Mouse (Mus musculus) embryonic facial prominence, embryonic 14.5 days (tissue): ENCODE data around the gene Vps52. TPM values are rescaled to one million over a fixed set of nuclear protein-coding genes. Genes with fewer than 3 reads are reported as not detected.

ENCODE experiments used
- ATAC-seq: fragments of 200-750 bp; cut with Nextera tagmentation; 2 replicates; pipeline ENCODE4 v1.8.0; 2017; ENCODE audit warnings: low read depth, moderate number of reproducible peaks, moderate TSS enrichment
- DNase-seq: peaks from one replicate; pipeline ENCODE4 v3.0.0-alpha.2; 2015; ENCODE audit warnings: low spot score
- H3K27ac ChIP-seq: fragments of 300-500 bp; sonication (generic); replicated peaks from 2 replicates; pipeline ENCODE4 v1.5.1; 2014; ENCODE audit warnings: low read depth, mild to moderate bottlenecking, low read length, moderate library complexity
- H3K27me3 ChIP-seq: fragments of 300-500 bp; sonication (generic); replicated peaks from 2 replicates; pipeline ENCODE4 v1.6.1; 2014; ENCODE audit warnings: low read length; ENCODE audit not compliant: control insufficient read depth, insufficient read depth
- H3K36me3 ChIP-seq: fragments of 300-500 bp; sonication (generic); 2 replicates; pipeline ENCODE4 v1.6.1; 2014; ENCODE audit warnings: low read length, mixed read lengths; ENCODE audit not compliant: control insufficient read depth, insufficient read depth
- H3K4me1 ChIP-seq: fragments of 300-500 bp; sonication (generic); 2 replicates; pipeline ENCODE4 v1.6.1; 2014; ENCODE audit warnings: antibody characterized with exemption, low read length; ENCODE audit not compliant: control insufficient read depth, insufficient read depth
- H3K4me2 ChIP-seq: fragments of 300-500 bp; sonication (generic); 2 replicates; pipeline ENCODE4 v1.6.1; 2014; ENCODE audit warnings: low read depth, mild to moderate bottlenecking, low read length, moderate library complexity, mixed read lengths
- H3K4me3 ChIP-seq: fragments of 300-500 bp; sonication (generic); 2 replicates; pipeline ENCODE4 v1.5.1; 2014; ENCODE audit warnings: low read depth, mild to moderate bottlenecking, low read length
- H3K9ac ChIP-seq: fragments of 300-500 bp; sonication (generic); 2 replicates; pipeline ENCODE4 v1.6.1; 2014; ENCODE audit warnings: low read depth, mild to moderate bottlenecking, low read length, moderate library complexity, mixed read lengths
- H3K9me3 ChIP-seq: fragments of 300-500 bp; sonication (generic); 2 replicates; pipeline ENCODE4 v1.6.1; 2016; ENCODE audit warnings: low read length; ENCODE audit not compliant: control insufficient read depth
- WGBS: fragments of 180-500 bp; shearing (Covaris S2); extraction: QIAGEN DNeasy Blood & Tissue Kit; methylation state at CpG from one replicate; pipeline ENCODE4 v1.1.7; 2014; 5-methylcytosine and 5-hydroxymethylcytosine counted together
- polyA plus RNA-seq: library from polyadenylated mRNA; unstranded; fragments of >200 nt; fragmentation: Nextera tagmentation; extraction: Ambion mirVana; gene quantifications from 2 replicates; pipeline ENCODE4 v1.2.1, GENCODE M21; 2014

The Vps52 gene
- polyA plus RNA-seq, 1 experiment from 2014 or later: 38.6 TPM

- H3K27me3 ChIP-seq: no peaks in the 10 kb centered on the region
- no peak overlapping the region for H3K4me2 ChIP-seq
- peaks cover 45% of the 10 kb centered on the region for H3K36me3 ChIP-seq
- no peaks in the 10 kb centered on the region for H3K4me1 ChIP-seq
- 89% methylated on average over 16 of the region's 16 CpGs for WGBS
- H3K9me3 ChIP-seq: no peaks in the 10 kb centered on the region; the same call in 1 of the 2 replicates
- H3K9ac ChIP-seq: no peak overlapping the region
- H3K4me3 ChIP-seq: no peak overlapping the region
- no peak for DNase-seq
- H3K27ac ChIP-seq: no peak overlapping the region
- no peak for ATAC-seq
Observed at GRCm38 (mm10) chr17:33965846-33966550, 10.4 kb downstream of the Vps52 start.

- no peaks in the 10 kb centered on the region for H3K27me3 ChIP-seq
- no peaks in the 10 kb centered on the region for H3K4me1 ChIP-seq
- no peaks in the 10 kb centered on the region; the same call in 1 of the 2 replicates for H3K9me3 ChIP-seq
- no peak overlapping the region for H3K4me2 ChIP-seq
- H3K27ac ChIP-seq: no peak overlapping the region
- WGBS: under 1% methylated on average over 9 of the region's 9 CpGs
- H3K4me3 ChIP-seq: no peak overlapping the region
- no peak overlapping the region for H3K9ac ChIP-seq
- ATAC-seq (peak; percentile 73), DNase-seq (peak; percentile 80)
- peaks cover 22% of the 10 kb centered on the region for H3K36me3 ChIP-seq
Observed at GRCm38 (mm10) chr17:33968489-33968888, 12.9 kb downstream of the Vps52 start.

GRCm38 (mm10) chr17:33968927-33969326 lies 13.3 kb downstream of the Vps52 start:
- H3K4me3 ChIP-seq: no peak overlapping the region
- ATAC-seq: peak; percentile 48; the same call in 1 of the 2 replicates
- H3K4me2 ChIP-seq: no peak overlapping the region
- H3K27ac ChIP-seq: no peak overlapping the region
- H3K27me3 ChIP-seq: no peaks in the 10 kb centered on the region
- no peak overlapping the region for H3K9ac ChIP-seq
- WGBS: 29% methylated on average over 5 of the region's 5 CpGs
- H3K36me3 ChIP-seq: peaks cover 20% of the 10 kb centered on the region
- no peaks in the 10 kb centered on the region; the same call in 1 of the 2 replicates for H3K9me3 ChIP-seq
- peak; percentile 42 for DNase-seq
- H3K4me1 ChIP-seq: no peaks in the 10 kb centered on the region

GRCm38 (mm10) chr17:33969394-33969793 lies 13.8 kb downstream of the Vps52 start:
- DNase-seq: no peak
- Histone ChIP-seq H3K4me3 (no peak overlapping the region), H3K27ac (no peak overlapping the region), H3K4me1 (no peaks in the 10 kb centered on the region), H3K36me3 (peaks cover 20% of the 10 kb centered on the region), H3K9ac (no peak overlapping the region), H3K9me3 (no peaks in the 10 kb centered on the region; the same call in 1 of the 2 replicates), H3K27me3 (no peaks in the 10 kb centered on the region), H3K4me2 (no peak overlapping the region)
- 76% methylated on average over 4 of the region's 4 CpGs for WGBS
- ATAC-seq: no peak

- Histone ChIP-seq H3K27ac (no peak overlapping the region), H3K4me3 (no peak overlapping the region), H3K36me3 (no peaks in the 10 kb centered on the region), H3K27me3 (peaks cover 22% of the 10 kb centered on the region), H3K4me2 (no peak overlapping the region), H3K4me1 (no peaks in the 10 kb centered on the region), H3K9ac (no peak overlapping the region), H3K9me3 (no peaks in the 10 kb centered on the region; the same call in 1 of the 2 replicates)
- no peak for ATAC-seq
- peak; percentile 71 for DNase-seq
- 5% methylated on average over 1 of the region's 1 CpGs for WGBS
Observed at GRCm38 (mm10) chr17:33972691-33973090, 17.1 kb downstream of the Vps52 start.

GRCm38 (mm10) chr17:33973572-33973971 lies 18.0 kb downstream of the Vps52 start:
- ATAC-seq: no peak
- no peak for DNase-seq
- H3K27me3 ChIP-seq: peaks cover 30% of the 10 kb centered on the region
- no peaks in the 10 kb centered on the region for H3K4me1 ChIP-seq
- no peak overlapping the region for H3K27ac ChIP-seq
- no peak overlapping the region for H3K4me2 ChIP-seq
- H3K9me3 ChIP-seq: no peaks in the 10 kb centered on the region; the same call in 1 of the 2 replicates
- no peak overlapping the region for H3K4me3 ChIP-seq
- no peaks in the 10 kb centered on the region for H3K36me3 ChIP-seq
- no peak overlapping the region for H3K9ac ChIP-seq
- 58% methylated on average over 3 of the region's 3 CpGs for WGBS

- 3% methylated on average over 54 of the region's 57 CpGs for WGBS
- peaks cover 50% of the 10 kb centered on the region for H3K27me3 ChIP-seq
- no peak for DNase-seq
- H3K9ac ChIP-seq: peak overlapping the region; percentile 41
- H3K4me1 ChIP-seq: peaks cover 6% of the 10 kb centered on the region
- H3K4me2 ChIP-seq: peak overlapping the region; percentile 54
- no peak overlapping the region for H3K27ac ChIP-seq
- no peak for ATAC-seq
- no peaks in the 10 kb centered on the region for H3K36me3 ChIP-seq
- H3K9me3 ChIP-seq: no peaks in the 10 kb centered on the region
- peak overlapping the region; percentile 33 for H3K4me3 ChIP-seq
Observed at GRCm38 (mm10) chr17:33977861-33978557, 22.4 kb downstream of the Vps52 start.

- ATAC-seq (no peak), DNase-seq (peak; percentile 44)
- H3K27ac ChIP-seq: no peak overlapping the region
- peaks cover 50% of the 10 kb centered on the region for H3K27me3 ChIP-seq
- H3K4me2 ChIP-seq: peak overlapping the region; percentile 54
- no peaks in the 10 kb centered on the region for H3K9me3 ChIP-seq
- peak overlapping the region; percentile 41 for H3K9ac ChIP-seq
- H3K4me3 ChIP-seq: peak overlapping the region; percentile 33
- H3K36me3 ChIP-seq: no peaks in the 10 kb centered on the region
- WGBS: 0% methylated on average over 11 of the region's 17 CpGs
- H3K4me1 ChIP-seq: peaks cover 6% of the 10 kb centered on the region
Observed at GRCm38 (mm10) chr17:33978631-33979031, 23.0 kb downstream of the Vps52 start.
